Mouse (Mus musculus) stomach, embryonic 14.5 days (tissue): ENCODE data around the gene D10Jhu81e. TPM values are rescaled to one million over a fixed set of nuclear protein-coding genes. Genes with fewer than 3 reads are reported as not detected.

Experiments used
- ATAC-seq: fragments of 200-750 bp; cut with Nextera tagmentation; 2 replicates; pipeline ENCODE4 v1.8.0; 2017; ENCODE audit warnings: low read depth, moderate TSS enrichment; ENCODE audit not compliant: insufficient number of reproducible peaks, insufficient read depth, low FRiP score
- H3K27ac ChIP-seq: fragments of 300-500 bp; sonication (generic); 2 replicates; pipeline ENCODE4 v1.5.1; 2014; ENCODE audit warnings: mild to moderate bottlenecking, low read length, moderate library complexity, mixed read lengths
- H3K27me3 ChIP-seq: fragments of 300-500 bp; sonication (generic); 2 replicates; pipeline ENCODE4 v1.6.1; 2014; ENCODE audit warnings: low read length, control low read depth, mixed read lengths; ENCODE audit not compliant: control insufficient read depth, insufficient read depth
- H3K36me3 ChIP-seq: fragments of 300-500 bp; sonication (generic); 2 replicates; pipeline ENCODE4 v1.6.1; 2014; ENCODE audit warnings: mild to moderate bottlenecking, control low read depth, low read length, moderate library complexity, mixed read lengths; ENCODE audit not compliant: control insufficient read depth, insufficient read depth
- H3K4me1 ChIP-seq: fragments of 300-500 bp; sonication (generic); 2 replicates; pipeline ENCODE4 v1.6.1; 2014; ENCODE audit warnings: low read length, control low read depth, mixed read lengths; ENCODE audit not compliant: control insufficient read depth, insufficient read depth
- H3K4me2 ChIP-seq: fragments of 300-500 bp; sonication (generic); replicated peaks from 2 replicates; pipeline ENCODE4 v1.6.1; 2014; ENCODE audit warnings: low read depth, low read length, control low read depth
- H3K4me3 ChIP-seq: fragments of 300-500 bp; sonication (generic); 2 replicates; pipeline ENCODE4 v1.5.1; 2014; ENCODE audit warnings: low read depth, low read length, control low read depth
- H3K9ac ChIP-seq: fragments of 300-500 bp; sonication (generic); replicated peaks from 2 replicates; pipeline ENCODE4 v1.6.1; 2014; ENCODE audit warnings: low read depth, mild to moderate bottlenecking, control low read depth, low read length, moderate library complexity, mixed read lengths
- H3K9me3 ChIP-seq: fragments of 300-500 bp; sonication (generic); 2 replicates; pipeline ENCODE4 v1.6.1; 2016; ENCODE audit warnings: low read depth, low read length, control low read depth; ENCODE audit not compliant: control insufficient read depth
- WGBS: fragments of 180-500 bp; shearing (Covaris S2); extraction: QIAGEN DNeasy Blood & Tissue Kit; methylation state at CpG from one replicate; pipeline ENCODE4 v1.1.7; 2014; 5-methylcytosine and 5-hydroxymethylcytosine counted together
- polyA plus RNA-seq: library from polyadenylated mRNA; unstranded; fragments of >200 nt; fragmentation: Nextera tagmentation; extraction: Ambion mirVana; gene quantifications from 2 replicates; pipeline ENCODE4 v1.2.1, GENCODE M21; 2014

The D10Jhu81e gene
- polyA plus RNA-seq, 1 experiment from 2014 or later: 18.2 TPM

DNA sequence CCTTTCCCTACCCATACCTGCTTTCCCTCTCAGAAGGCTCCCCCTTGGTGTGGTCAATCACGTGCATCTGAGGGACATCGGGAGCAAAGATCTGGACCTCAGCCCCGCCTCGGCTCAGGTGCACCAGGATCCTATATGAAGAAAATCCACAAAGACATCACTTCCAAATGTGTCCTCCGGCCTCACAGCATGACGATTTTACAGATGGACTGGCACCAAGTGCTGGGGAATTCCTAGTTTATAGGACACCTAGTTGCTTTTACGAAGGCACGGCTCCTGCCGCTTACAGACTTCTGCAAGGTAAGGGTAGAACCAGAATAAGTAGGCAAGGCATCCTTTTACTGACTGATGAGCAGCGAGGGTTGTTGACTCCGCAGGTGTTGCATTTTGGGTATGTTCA is 790 bp downstream of the D10Jhu81e start:
- Histone ChIP-seq H3K4me3 (peak overlapping the region; percentile 94), H3K9me3 (no peaks in the 10 kb centered on the region), H3K4me1 (peaks cover 8% of the 10 kb centered on the region), H3K36me3 (peaks cover 27% of the 10 kb centered on the region), H3K9ac (peak overlapping the region; percentile 77; the same call in 1 of the 2 replicates), H3K4me2 (peak overlapping the region; percentile 79), H3K27ac (no peak overlapping the region), H3K27me3 (no peaks in the 10 kb centered on the region)
- 85% methylated on average over 11 of the region's 11 CpGs for WGBS
- ATAC-seq: no peak

DNA sequence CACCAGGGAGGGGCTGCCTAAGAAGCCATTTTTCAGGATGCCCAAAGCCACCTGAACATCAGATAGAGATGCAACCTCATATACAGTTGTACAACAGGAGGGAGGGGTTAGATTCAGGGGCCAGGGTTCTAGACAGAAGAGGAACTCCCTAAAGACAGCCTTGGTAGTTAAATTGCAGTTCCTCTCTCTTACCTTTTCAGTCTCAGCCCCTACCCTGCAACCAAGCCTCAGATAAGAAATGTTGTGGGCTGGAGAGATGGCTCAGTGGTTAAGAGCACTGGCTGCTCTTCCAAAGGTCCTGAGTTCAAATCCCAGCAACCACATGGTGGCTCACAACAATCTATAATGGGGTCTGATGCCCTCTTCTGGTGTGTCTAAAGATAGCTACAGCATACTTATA is 1.8 kb downstream of the D10Jhu81e start:
- Histone ChIP-seq H3K4me3 (no peak overlapping the region), H3K36me3 (peaks cover 30% of the 10 kb centered on the region), H3K9ac (no peak overlapping the region), H3K27me3 (no peaks in the 10 kb centered on the region), H3K4me1 (peaks cover 8% of the 10 kb centered on the region), H3K27ac (no peak overlapping the region), H3K9me3 (no peaks in the 10 kb centered on the region), H3K4me2 (no peak overlapping the region)
- ATAC-seq: no peak

GRCm38 (mm10) chr10:78167333-78167732 is 2.2 kb downstream of the D10Jhu81e start:
- no peak overlapping the region for H3K4me2 ChIP-seq
- H3K9ac ChIP-seq: no peak overlapping the region
- H3K4me1 ChIP-seq: peaks cover 8% of the 10 kb centered on the region
- H3K4me3 ChIP-seq: no peak overlapping the region
- H3K9me3 ChIP-seq: no peaks in the 10 kb centered on the region
- no peak for ATAC-seq
- no peaks in the 10 kb centered on the region for H3K27me3 ChIP-seq
- H3K36me3 ChIP-seq: peaks cover 34% of the 10 kb centered on the region
- WGBS: 90% methylated on average over 7 of the region's 7 CpGs
- no peak overlapping the region for H3K27ac ChIP-seq

DNA sequence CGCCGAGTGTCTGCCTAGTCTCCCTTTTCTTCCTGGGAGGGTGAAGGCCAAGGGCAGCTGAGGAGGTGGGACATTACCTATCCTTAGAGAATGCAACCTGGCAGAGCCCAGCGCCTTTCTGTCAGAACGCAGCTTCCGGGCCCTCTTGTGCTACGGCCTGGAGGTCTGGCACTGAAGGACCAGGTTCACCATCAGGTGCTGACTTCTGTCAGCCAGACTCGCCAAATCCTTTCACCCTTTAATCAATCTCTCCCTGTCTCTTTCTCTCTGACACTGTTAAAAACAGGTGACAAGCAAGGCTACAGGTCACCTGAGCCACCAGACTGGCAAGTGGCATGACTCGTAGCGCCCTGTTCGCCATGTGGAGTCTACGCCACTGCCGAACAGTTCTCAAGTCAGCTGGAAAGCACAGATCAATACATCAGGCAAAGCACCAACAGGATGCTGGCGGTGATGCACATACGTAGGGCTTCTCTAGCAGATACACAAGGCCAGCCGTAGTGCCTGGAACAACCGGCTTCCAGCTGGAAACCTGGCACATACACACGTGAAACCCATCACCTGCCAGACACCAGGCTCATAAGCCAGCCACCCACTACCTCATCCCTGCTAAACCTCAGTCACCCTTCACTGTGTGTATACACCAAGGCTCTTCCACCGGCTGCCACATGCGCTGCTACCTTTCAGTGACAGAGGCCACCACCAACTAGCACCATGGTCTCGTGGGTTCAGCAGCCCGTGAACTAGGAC is 4.2 kb downstream of the D10Jhu81e start:
- no peak overlapping the region for H3K4me2 ChIP-seq
- H3K27ac ChIP-seq: no peak overlapping the region
- H3K9ac ChIP-seq: no peak overlapping the region
- H3K4me3 ChIP-seq: no peak overlapping the region
- H3K4me1 ChIP-seq: peaks cover 8% of the 10 kb centered on the region
- no peaks in the 10 kb centered on the region for H3K27me3 ChIP-seq
- no peaks in the 10 kb centered on the region for H3K9me3 ChIP-seq
- peaks cover 37% of the 10 kb centered on the region for H3K36me3 ChIP-seq
- no peak for ATAC-seq
- WGBS: 93% methylated on average over 21 of the region's 21 CpGs

GRCm38 (mm10) chr10:78164786-78165185 is 4.8 kb downstream of the D10Jhu81e start:
- H3K9ac ChIP-seq: no peak overlapping the region
- H3K27ac ChIP-seq: no peak overlapping the region
- H3K4me3 ChIP-seq: no peak overlapping the region
- H3K9me3 ChIP-seq: no peaks in the 10 kb centered on the region
- H3K4me2 ChIP-seq: no peak overlapping the region
- H3K4me1 ChIP-seq: peaks cover 8% of the 10 kb centered on the region
- no peaks in the 10 kb centered on the region for H3K27me3 ChIP-seq
- WGBS: 88% methylated on average over 12 of the region's 12 CpGs
- H3K36me3 ChIP-seq: peaks cover 37% of the 10 kb centered on the region
- no peak for ATAC-seq

DNA sequence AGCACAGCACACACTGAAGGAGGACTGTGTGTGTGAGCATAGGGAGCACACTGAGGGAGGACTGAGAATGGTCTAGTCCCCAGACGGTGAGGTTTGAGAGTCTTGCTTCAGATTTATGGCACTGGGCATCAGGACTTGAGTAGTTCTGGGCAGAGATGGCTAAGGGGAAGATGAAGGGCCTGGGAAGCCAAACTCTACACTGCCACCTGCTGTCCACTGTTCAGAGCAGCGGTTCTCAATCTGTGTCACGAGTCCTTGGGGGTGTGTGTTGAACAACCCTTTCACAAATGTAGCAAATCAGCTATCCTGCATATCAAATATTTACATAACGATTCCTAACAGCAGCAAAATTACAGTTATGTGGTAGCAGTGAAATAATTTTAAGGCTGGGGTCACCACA is 5.7 kb downstream of the D10Jhu81e start:
- H3K4me1 ChIP-seq: peaks cover 10% of the 10 kb centered on the region
- no peak overlapping the region for H3K27ac ChIP-seq
- H3K9me3 ChIP-seq: no peaks in the 10 kb centered on the region
- no peak overlapping the region for H3K4me2 ChIP-seq
- ATAC-seq: no peak
- H3K9ac ChIP-seq: no peak overlapping the region
- no peak overlapping the region for H3K4me3 ChIP-seq
- H3K36me3 ChIP-seq: peaks cover 37% of the 10 kb centered on the region
- 22% methylated on average over 4 of the region's 4 CpGs for WGBS
- no peaks in the 10 kb centered on the region for H3K27me3 ChIP-seq

- H3K4me1 ChIP-seq: peaks cover 3% of the 10 kb centered on the region; the same call in 1 of the 2 replicates
- no peak for ATAC-seq
- no peak overlapping the region for H3K4me2 ChIP-seq
- no peak overlapping the region for H3K9ac ChIP-seq
- H3K27me3 ChIP-seq: no peaks in the 10 kb centered on the region
- no peaks in the 10 kb centered on the region for H3K9me3 ChIP-seq
- H3K4me3 ChIP-seq: no peak overlapping the region
- 90% methylated on average over 9 of the region's 9 CpGs for WGBS
- H3K27ac ChIP-seq: no peak overlapping the region
- H3K36me3 ChIP-seq: peaks cover 37% of the 10 kb centered on the region
These were observed 6.3 kb downstream of the D10Jhu81e start for GRCm38 (mm10) chr10:78163241-78163640.

GRCm38 (mm10) chr10:78162646-78163045 is 6.9 kb downstream of the D10Jhu81e start:
- peaks cover 3% of the 10 kb centered on the region; the same call in 1 of the 2 replicates for H3K4me1 ChIP-seq
- WGBS: 89% methylated on average over 12 of the region's 12 CpGs
- no peak overlapping the region for H3K4me2 ChIP-seq
- peaks cover 37% of the 10 kb centered on the region for H3K36me3 ChIP-seq
- H3K9me3 ChIP-seq: no peaks in the 10 kb centered on the region
- ATAC-seq: no peak
- H3K4me3 ChIP-seq: no peak overlapping the region
- no peak overlapping the region for H3K9ac ChIP-seq
- no peaks in the 10 kb centered on the region for H3K27me3 ChIP-seq
- no peak overlapping the region for H3K27ac ChIP-seq

DNA sequence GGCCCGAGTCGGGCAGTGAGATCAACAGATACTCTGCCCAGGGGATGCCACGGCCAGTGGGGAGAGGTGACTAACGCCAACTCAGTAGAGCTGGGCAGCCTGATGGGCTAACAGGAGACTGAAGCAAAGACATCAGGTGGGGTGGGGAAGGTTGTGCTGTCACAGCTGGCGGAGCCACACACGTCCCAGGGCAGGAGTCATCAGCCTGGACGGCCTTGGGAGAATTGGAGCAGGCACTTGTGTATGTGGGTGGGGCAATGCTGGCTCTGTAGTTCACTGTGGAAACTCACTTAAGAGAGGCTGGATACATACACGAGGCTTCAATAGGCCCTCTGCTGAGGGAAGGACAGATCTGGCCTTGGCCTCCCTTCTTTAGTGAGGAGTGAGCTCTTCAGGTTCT is 8.5 kb downstream of the D10Jhu81e start:
- no peak for ATAC-seq
- H3K4me1 ChIP-seq: peaks cover 3% of the 10 kb centered on the region; the same call in 1 of the 2 replicates
- H3K27me3 ChIP-seq: no peaks in the 10 kb centered on the region
- no peak overlapping the region for H3K4me3 ChIP-seq
- H3K36me3 ChIP-seq: peaks cover 28% of the 10 kb centered on the region
- H3K4me2 ChIP-seq: no peak overlapping the region
- no peak overlapping the region for H3K27ac ChIP-seq
- H3K9me3 ChIP-seq: no peaks in the 10 kb centered on the region
- 80% methylated on average over 8 of the region's 8 CpGs for WGBS
- H3K9ac ChIP-seq: no peak overlapping the region
